Mouse (Mus musculus) intestine, embryonic 14.5 days (tissue): ENCODE results near the gene Coa4. TPM values are rescaled to one million over a fixed set of nuclear protein-coding genes. Genes with fewer than 3 reads are reported as not detected.

ENCODE experiments used
- ATAC-seq: fragments of 200-750 bp; cut with Nextera tagmentation; replicated peaks from 2 replicates; pipeline ENCODE4 v1.8.0; 2017; ENCODE audit warnings: low read depth, moderate number of reproducible peaks, moderate TSS enrichment, moderate library complexity; ENCODE audit not compliant: low FRiP score, low TSS enrichment
- DNase-seq: peaks from one replicate; pipeline ENCODE4 v3.0.0-alpha.2; 2018; ENCODE audit warnings: low spot score
- H3K27ac ChIP-seq: fragments of 300-500 bp; sonication (generic); 2 replicates; pipeline ENCODE4 v1.5.1; 2014; ENCODE audit warnings: low read depth, mild to moderate bottlenecking, control low read depth
- H3K27me3 ChIP-seq: fragments of 300-500 bp; sonication (generic); replicated peaks from 2 replicates; pipeline ENCODE4 v1.6.1; 2014; ENCODE audit warnings: low read length, control low read depth; ENCODE audit not compliant: control insufficient read depth, insufficient read depth
- H3K36me3 ChIP-seq: fragments of 300-500 bp; sonication (generic); 2 replicates; pipeline ENCODE4 v1.6.1; 2014; ENCODE audit warnings: low read length, control low read depth; ENCODE audit not compliant: control insufficient read depth, insufficient read depth
- H3K4me1 ChIP-seq: fragments of 300-500 bp; sonication (generic); replicated peaks from 2 replicates; pipeline ENCODE4 v1.6.1; 2014; ENCODE audit warnings: low read length, control low read depth, mixed read lengths; ENCODE audit not compliant: control insufficient read depth, insufficient read depth
- H3K4me2 ChIP-seq: fragments of 300-500 bp; sonication (generic); 2 replicates; pipeline ENCODE4 v1.6.1; 2014; ENCODE audit warnings: low read length
- H3K4me3 ChIP-seq: fragments of 300-500 bp; sonication (generic); 2 replicates; pipeline ENCODE4 v1.5.1; 2014; ENCODE audit warnings: low read depth, low read length, control low read depth, mixed read lengths
- H3K9ac ChIP-seq: fragments of 300-500 bp; sonication (generic); 2 replicates; pipeline ENCODE4 v1.6.1; 2014; ENCODE audit warnings: mild to moderate bottlenecking, low read length
- H3K9me3 ChIP-seq: fragments of 300-500 bp; sonication (generic); 2 replicates; pipeline ENCODE4 v1.6.1; 2016; ENCODE audit warnings: low read length, control low read depth; ENCODE audit not compliant: control insufficient read depth
- WGBS: fragments of 180-500 bp; shearing (Covaris S2); extraction: QIAGEN DNeasy Blood & Tissue Kit; methylation state at CpG from one replicate; pipeline ENCODE4 v1.1.7; 2014; 5-methylcytosine and 5-hydroxymethylcytosine counted together
- polyA plus RNA-seq: library from polyadenylated mRNA; unstranded; fragments of >200 nt; fragmentation: Nextera tagmentation; extraction: Ambion mirVana; gene quantifications from 2 replicates; pipeline ENCODE4 v1.2.1, GENCODE M21; 2014

The Coa4 gene
- polyA plus RNA-seq, 1 experiment from 2014 or later, result 36.9 TPM

DNA sequence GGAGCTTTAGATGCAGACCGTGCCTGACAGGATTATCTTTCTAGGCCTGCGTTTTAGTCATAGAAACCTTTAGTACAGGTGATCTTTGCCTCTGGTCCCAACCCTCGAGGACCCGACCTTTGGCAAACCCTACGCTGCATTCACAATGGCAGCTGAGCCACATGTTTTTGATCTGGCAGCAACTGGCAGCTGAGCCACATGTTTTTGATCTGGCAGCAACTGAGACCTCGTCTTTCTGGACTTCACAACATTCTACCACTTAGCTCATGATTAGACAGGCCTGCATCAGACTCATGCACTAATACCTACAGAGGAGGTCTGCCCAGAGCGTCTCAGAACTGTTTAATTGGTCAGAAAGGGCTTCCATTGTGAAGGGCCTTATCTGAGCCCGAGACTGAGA, 41.8 kb upstream of the Coa4 start:
- Histone ChIP-seq H3K4me1 (peaks cover 39% of the 10 kb centered on the region), H3K9ac (0 out of 2 replicates have a peak overlapping the region, but pooled peaks have one; percentile 14), H3K27ac (peak overlapping the region; percentile 69), H3K9me3 (no peaks in the 10 kb centered on the region), H3K4me3 (peak overlapping the region; percentile 17), H3K4me2 (peak overlapping the region; percentile 87), H3K36me3 (peaks cover 26% of the 10 kb centered on the region), H3K27me3 (no peaks in the 10 kb centered on the region)
- WGBS, result 43% methylated on average over 8 of the region's 8 CpGs
- ATAC-seq (no peak), DNase-seq (no peak)

DNA sequence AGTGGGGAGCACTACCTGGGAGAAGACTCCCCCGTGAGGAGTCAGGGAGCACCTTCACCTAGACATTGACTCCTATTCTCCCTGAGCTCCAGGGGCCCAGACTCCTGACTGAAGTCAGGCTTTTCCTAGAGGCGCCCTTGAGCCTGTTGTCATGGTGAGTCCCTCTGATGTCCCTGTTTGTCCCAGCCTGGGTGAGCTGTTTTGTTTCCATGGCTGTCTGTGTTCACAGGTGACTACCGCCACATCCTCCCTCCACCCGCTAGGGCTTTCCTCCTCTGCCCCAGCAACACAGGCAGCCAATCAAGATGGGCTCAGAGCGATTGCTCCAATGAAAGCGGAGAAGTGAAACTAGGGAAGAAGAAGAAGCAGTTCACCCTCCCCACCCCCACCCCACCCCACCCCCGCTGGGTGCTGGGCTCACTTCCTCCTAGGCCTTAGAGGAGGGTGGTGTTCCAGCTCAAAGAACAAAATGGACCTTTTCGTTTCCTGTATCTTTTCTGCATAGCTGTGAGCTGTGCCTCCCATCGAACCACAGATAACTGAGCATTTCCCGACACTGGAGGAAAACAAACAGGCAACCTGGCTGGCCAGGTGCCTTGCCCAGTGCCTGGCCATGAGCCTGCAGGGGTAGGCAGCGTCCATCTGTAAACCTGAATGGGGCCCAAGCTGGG, 41.2 kb upstream of the Coa4 start:
- H3K4me1 ChIP-seq, result peaks cover 39% of the 10 kb centered on the region
- peak overlapping the region; percentile 69 for H3K27ac ChIP-seq
- ATAC-seq, result peak; percentile 54
- no peaks in the 10 kb centered on the region for H3K27me3 ChIP-seq
- H3K4me2 ChIP-seq, result peak overlapping the region; percentile 87
- H3K9ac ChIP-seq, result peak overlapping the region; percentile 16; the same call in 1 of the 2 replicates
- 19% methylated on average over 11 of the region's 11 CpGs for WGBS
- H3K36me3 ChIP-seq, result peaks cover 26% of the 10 kb centered on the region
- peak; percentile 80 for DNase-seq
- H3K9me3 ChIP-seq, result no peaks in the 10 kb centered on the region
- H3K4me3 ChIP-seq, result peak overlapping the region; percentile 17

DNA sequence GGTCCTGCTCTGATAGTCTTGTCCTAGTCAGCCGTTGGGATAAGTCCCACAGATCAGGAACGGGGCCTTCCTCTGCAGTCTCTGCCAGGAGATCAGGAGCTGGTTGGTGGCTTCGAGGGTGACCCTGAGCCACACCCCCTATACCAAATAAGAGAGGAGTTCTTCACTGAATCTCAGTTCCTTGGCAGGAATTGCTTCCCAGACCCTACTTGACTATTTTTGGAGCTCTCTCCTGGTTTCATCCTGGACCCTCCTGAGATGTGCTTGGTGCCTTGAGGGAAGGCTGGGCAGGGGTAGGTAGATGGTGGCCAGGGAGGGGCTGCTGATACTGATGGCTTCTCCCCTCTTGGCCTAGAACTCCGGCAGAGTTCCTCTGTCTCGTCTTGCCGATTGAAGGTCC, 40.5 kb upstream of the Coa4 start:
- Histone ChIP-seq H3K27ac (peak overlapping the region; percentile 69), H3K27me3 (no peaks in the 10 kb centered on the region), H3K4me3 (no peak overlapping the region), H3K9ac (peak overlapping the region; percentile 16; the same call in 1 of the 2 replicates), H3K4me2 (peak overlapping the region; percentile 87), H3K4me1 (peaks cover 39% of the 10 kb centered on the region), H3K9me3 (no peaks in the 10 kb centered on the region), H3K36me3 (peaks cover 26% of the 10 kb centered on the region)
- DNase-seq, result no peak
- WGBS, result 71% methylated on average over 6 of the region's 6 CpGs
- no peak for ATAC-seq

DNA sequence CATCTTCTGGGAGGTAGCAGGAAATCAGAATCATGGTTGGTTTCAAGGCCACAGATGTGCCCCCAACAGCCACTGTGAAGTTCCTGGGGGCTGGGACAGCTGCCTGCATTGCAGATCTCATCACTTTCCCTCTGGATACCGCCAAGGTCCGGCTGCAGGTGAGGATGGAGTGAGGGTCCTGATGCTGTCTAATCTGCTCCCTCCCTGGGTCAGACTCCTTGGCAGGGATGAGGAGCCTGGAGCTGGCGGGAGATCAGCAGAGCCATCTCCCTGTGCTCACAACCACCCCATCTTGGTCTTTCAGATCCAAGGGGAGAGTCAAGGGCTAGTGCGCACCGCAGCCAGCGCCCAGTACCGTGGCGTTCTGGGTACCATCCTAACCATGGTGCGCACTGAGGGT, 40.1 kb upstream of the Coa4 start:
- 97% methylated on average over 9 of the region's 9 CpGs for WGBS
- no peak overlapping the region for H3K4me2 ChIP-seq

DNA sequence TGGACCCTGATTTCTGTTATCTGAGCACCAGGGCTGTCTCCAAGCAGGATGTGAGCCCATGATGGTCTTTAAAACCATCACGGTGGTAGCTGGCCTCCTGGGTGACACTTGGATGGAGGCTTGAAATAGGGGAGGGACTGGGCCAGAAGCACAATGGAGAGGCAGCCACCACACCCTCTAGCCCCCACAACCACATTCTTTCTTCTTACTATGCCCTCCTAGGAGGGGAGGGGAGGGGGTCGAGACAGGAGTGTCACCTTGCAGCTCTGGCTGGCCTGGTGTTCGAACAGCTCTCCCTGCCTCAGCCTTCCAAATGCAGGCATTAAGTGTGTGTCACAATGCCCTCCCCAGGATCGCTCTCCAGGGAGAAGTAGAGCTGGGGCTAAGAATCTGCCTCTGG, 39.5 kb upstream of the Coa4 start:
- H3K27me3 ChIP-seq, result no peaks in the 10 kb centered on the region
- no peak for ATAC-seq

More for the DNA sequence above, 40.1 kb upstream of the Coa4 start:
- Histone ChIP-seq H3K27ac (no peak overlapping the region), H3K27me3 (no peaks in the 10 kb centered on the region), H3K4me1 (peaks cover 39% of the 10 kb centered on the region), H3K4me3 (no peak overlapping the region), H3K9me3 (no peaks in the 10 kb centered on the region), H3K36me3 (peaks cover 26% of the 10 kb centered on the region), H3K9ac (no peak overlapping the region)
- no peak for DNase-seq
- ATAC-seq, result no peak

DNA sequence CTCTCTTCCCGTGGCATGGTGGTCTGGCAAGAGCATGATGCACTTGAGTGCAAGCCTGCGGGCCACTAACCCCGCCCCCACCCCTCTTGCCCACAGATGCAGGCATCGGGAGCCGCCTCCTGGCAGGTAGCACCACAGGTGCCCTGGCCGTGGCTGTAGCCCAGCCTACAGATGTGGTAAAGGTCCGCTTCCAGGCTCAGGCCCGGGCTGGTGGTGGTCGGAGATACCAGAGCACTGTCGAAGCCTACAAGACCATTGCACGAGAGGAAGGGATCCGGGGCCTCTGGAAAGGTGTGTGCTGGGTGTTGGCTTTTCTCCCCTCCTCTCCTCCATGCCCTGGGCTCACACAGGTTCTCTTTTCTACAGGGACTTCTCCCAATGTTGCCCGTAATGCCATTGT, 38.9 kb upstream of the Coa4 start:
- Histone ChIP-seq H3K9ac (no peak overlapping the region), H3K4me2 (no peak overlapping the region), H3K36me3 (peaks cover 26% of the 10 kb centered on the region), H3K4me1 (peaks cover 31% of the 10 kb centered on the region), H3K27ac (no peak overlapping the region), H3K4me3 (no peak overlapping the region), H3K27me3 (no peaks in the 10 kb centered on the region), H3K9me3 (no peaks in the 10 kb centered on the region)
- no peak for ATAC-seq
- DNase-seq, result no peak
- WGBS, result 89% methylated on average over 13 of the region's 13 CpGs

More for the DNA sequence above, 39.5 kb upstream of the Coa4 start:
- peaks cover 26% of the 10 kb centered on the region for H3K36me3 ChIP-seq
- no peaks in the 10 kb centered on the region for H3K9me3 ChIP-seq
- peaks cover 36% of the 10 kb centered on the region for H3K4me1 ChIP-seq
- no peak overlapping the region for H3K27ac ChIP-seq
- no peak overlapping the region for H3K4me2 ChIP-seq
- no peak for DNase-seq
- 80% methylated on average over 4 of the region's 4 CpGs for WGBS
- H3K9ac ChIP-seq, result no peak overlapping the region
- no peak overlapping the region for H3K4me3 ChIP-seq

DNA sequence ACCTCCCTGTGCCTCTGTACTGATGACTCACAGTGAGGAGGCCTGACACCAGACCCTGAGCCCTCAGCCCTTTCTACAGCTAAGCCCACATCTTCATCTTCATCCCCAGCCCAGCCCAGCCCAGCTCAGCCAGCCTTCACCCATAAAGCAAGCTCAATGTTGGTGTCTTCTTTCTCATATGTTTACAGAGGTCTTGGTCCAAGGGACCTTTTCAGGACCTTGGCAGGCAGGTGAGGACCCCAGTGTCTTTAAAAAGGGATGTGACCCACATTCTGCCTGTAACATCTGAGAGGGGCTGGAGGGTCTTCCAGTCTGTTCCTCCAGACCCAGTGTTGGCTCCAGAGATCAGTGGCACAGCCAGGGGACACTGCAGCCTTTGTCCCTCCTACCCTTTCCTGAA, 37.4 kb upstream of the Coa4 start:
- H3K4me2 ChIP-seq, result no peak overlapping the region
- no peak for ATAC-seq
- H3K27me3 ChIP-seq, result no peaks in the 10 kb centered on the region
- H3K4me1 ChIP-seq, result peaks cover 20% of the 10 kb centered on the region
- no peak overlapping the region for H3K4me3 ChIP-seq
- H3K36me3 ChIP-seq, result peaks cover 26% of the 10 kb centered on the region
- H3K27ac ChIP-seq, result no peak overlapping the region
- H3K9ac ChIP-seq, result no peak overlapping the region
- H3K9me3 ChIP-seq, result no peaks in the 10 kb centered on the region
- no peak for DNase-seq

DNA sequence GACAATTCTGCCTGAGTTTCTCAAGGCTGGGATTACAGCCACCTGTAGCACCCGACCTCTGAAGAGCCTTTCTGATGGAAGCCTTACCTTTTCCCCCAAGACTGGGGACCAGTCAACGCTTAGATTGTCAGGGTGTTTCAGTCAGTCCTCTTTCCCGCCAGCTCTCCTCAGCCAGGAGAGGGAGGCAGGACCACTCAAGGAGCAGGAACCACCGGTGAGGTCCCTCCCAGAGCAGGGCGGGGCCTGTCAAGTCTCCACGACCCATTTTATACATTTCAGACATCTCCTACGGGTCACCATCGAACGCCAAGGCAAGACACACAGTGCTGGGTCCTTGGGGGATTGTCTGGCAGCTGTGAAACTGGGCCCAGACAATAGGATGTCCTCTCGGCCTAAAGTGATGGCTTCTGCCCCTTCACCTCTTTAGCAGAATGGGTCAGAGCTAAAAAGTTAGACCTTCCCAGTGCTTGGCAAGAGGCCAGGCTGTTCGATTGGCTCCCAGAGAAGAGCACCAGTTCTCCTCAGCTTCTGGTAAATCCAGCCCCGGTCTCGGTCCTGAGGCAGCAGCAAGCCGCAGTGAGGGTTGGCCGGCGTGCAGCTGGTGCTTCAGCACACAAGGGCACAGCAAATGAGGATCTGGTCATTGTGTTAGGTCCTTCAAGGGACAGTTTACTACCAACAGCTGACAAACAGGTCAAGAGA, 36.4 kb upstream of the Coa4 start:
- ATAC-seq (no peak), DNase-seq (no peak)
- Histone ChIP-seq H3K27me3 (no peaks in the 10 kb centered on the region), H3K4me3 (no peak overlapping the region), H3K9ac (no peak overlapping the region), H3K4me1 (peaks cover 12% of the 10 kb centered on the region), H3K9me3 (no peaks in the 10 kb centered on the region), H3K27ac (no peak overlapping the region), H3K36me3 (peaks cover 26% of the 10 kb centered on the region), H3K4me2 (no peak overlapping the region)
- 72% methylated on average over 16 of the region's 16 CpGs for WGBS
